Mouse (Mus musculus): Measurements from ENCODE around the gene Frs3. TPM values are rescaled to one million over a fixed set of nuclear protein-coding genes. Genes with fewer than 3 reads are reported as not detected.

Frs3 gene
- total RNA-seq, 1 experiment from 2014 or later, result 0.38 TPM

- ATAC-seq (replicated peaks; ENCODE audit: insufficient number of reproducible peaks, low FRiP score, low TSS enrichment, poor library complexity, severe bottlenecking), result peak; percentile 90
Observed at GRCm38 (mm10) chr17:47687409-47688343, 1.2 kb upstream of the Frs3 start.

- ATAC-seq (replicated peaks; ENCODE audit: insufficient number of reproducible peaks, low FRiP score, low TSS enrichment, poor library complexity, severe bottlenecking), result no peak
Observed at GRCm38 (mm10) chr17:47688344-47688607, 554 bp upstream of the Frs3 start, which contains the start of gene Tomm6. Tomm6 (minus strand) TSS chr17:47688386.

GRCm38 (mm10) chr17:47689894-47690293 lies 1.1 kb downstream of the Frs3 start:
- no peak for ATAC-seq (replicated peaks; ENCODE audit: insufficient number of reproducible peaks, low FRiP score, low TSS enrichment, poor library complexity, severe bottlenecking)

GRCm38 (mm10) chr17:47691650-47692049 lies 2.8 kb downstream of the Frs3 start:
- ATAC-seq (replicated peaks; ENCODE audit: insufficient number of reproducible peaks, low FRiP score, low TSS enrichment, poor library complexity, severe bottlenecking), result no peak

- no peak for ATAC-seq (replicated peaks; ENCODE audit: insufficient number of reproducible peaks, low FRiP score, low TSS enrichment, poor library complexity, severe bottlenecking)
Observed at GRCm38 (mm10) chr17:47693671-47694441, 5.0 kb downstream of the Frs3 start.

GRCm38 (mm10) chr17:47694442-47694502 lies 5.4 kb downstream of the Frs3 start, which contains the start of gene Gm21981:
Gm21981 (minus strand) TSS chr17:47694455.
- no peak for ATAC-seq (replicated peaks; ENCODE audit: insufficient number of reproducible peaks, low FRiP score, low TSS enrichment, poor library complexity, severe bottlenecking)

- peak; percentile 81 for ATAC-seq (replicated peaks; ENCODE audit: insufficient number of reproducible peaks, low FRiP score, low TSS enrichment, poor library complexity, severe bottlenecking)
Observed at GRCm38 (mm10) chr17:47694503-47695336, 5.9 kb downstream of the Frs3 start, which contains the start of gene Prickle4. Prickle4 (minus strand) TSS chr17:47694736.

GRCm38 (mm10) chr17:47695337-47695710 lies 6.5 kb downstream of the Frs3 start:
- ATAC-seq (replicated peaks; ENCODE audit: insufficient number of reproducible peaks, low FRiP score, low TSS enrichment, poor library complexity, severe bottlenecking), result no peak

- ATAC-seq (replicated peaks; ENCODE audit: insufficient number of reproducible peaks, low FRiP score, low TSS enrichment, poor library complexity, severe bottlenecking), result no peak
Observed at GRCm38 (mm10) chr17:47698156-47698555, 9.3 kb downstream of the Frs3 start.

GRCm38 (mm10) chr17:47699055-47699454 lies 10.2 kb downstream of the Frs3 start:
- no peak for ATAC-seq (replicated peaks; ENCODE audit: insufficient number of reproducible peaks, low FRiP score, low TSS enrichment, poor library complexity, severe bottlenecking)

- no peak for ATAC-seq (replicated peaks; ENCODE audit: insufficient number of reproducible peaks, low FRiP score, low TSS enrichment, poor library complexity, severe bottlenecking)
Observed at GRCm38 (mm10) chr17:47701793-47702192, 13.0 kb downstream of the Frs3 start.

- ATAC-seq (replicated peaks; ENCODE audit: insufficient number of reproducible peaks, low FRiP score, low TSS enrichment, poor library complexity, severe bottlenecking), result no peak
Observed at GRCm38 (mm10) chr17:47702548-47703345, 13.9 kb downstream of the Frs3 start.

GRCm38 (mm10) chr17:47703556-47703955 lies 14.7 kb downstream of the Frs3 start:
- ATAC-seq (replicated peaks; ENCODE audit: insufficient number of reproducible peaks, low FRiP score, low TSS enrichment, poor library complexity, severe bottlenecking), result no peak

GRCm38 (mm10) chr17:47704692-47705091 lies 15.9 kb downstream of the Frs3 start:
- ATAC-seq (replicated peaks; ENCODE audit: insufficient number of reproducible peaks, low FRiP score, low TSS enrichment, poor library complexity, severe bottlenecking), result no peak

- no peak for ATAC-seq (replicated peaks; ENCODE audit: insufficient number of reproducible peaks, low FRiP score, low TSS enrichment, poor library complexity, severe bottlenecking)
Observed at GRCm38 (mm10) chr17:47706196-47706595, 17.4 kb downstream of the Frs3 start.

GRCm38 (mm10) chr17:47707961-47708360 lies 19.1 kb downstream of the Frs3 start:
- no peak for ATAC-seq (replicated peaks; ENCODE audit: insufficient number of reproducible peaks, low FRiP score, low TSS enrichment, poor library complexity, severe bottlenecking)

GRCm38 (mm10) chr17:47708972-47709371 lies 20.1 kb downstream of the Frs3 start:
- ATAC-seq (replicated peaks; ENCODE audit: insufficient number of reproducible peaks, low FRiP score, low TSS enrichment, poor library complexity, severe bottlenecking), result no peak

GRCm38 (mm10) chr17:47710036-47710435 lies 21.2 kb downstream of the Frs3 start:
- ATAC-seq (replicated peaks; ENCODE audit: insufficient number of reproducible peaks, low FRiP score, low TSS enrichment, poor library complexity, severe bottlenecking), result no peak

- ATAC-seq (replicated peaks; ENCODE audit: insufficient number of reproducible peaks, low FRiP score, low TSS enrichment, poor library complexity, severe bottlenecking), result no peak
Observed at GRCm38 (mm10) chr17:47711883-47712282, 23.1 kb downstream of the Frs3 start.
